Mouse (Mus musculus) gastrocnemius, postnatal 10 days (tissue): ENCODE measurements around the gene Rnf180. TPM values are rescaled to one million over a fixed set of nuclear protein-coding genes. Genes with fewer than 3 reads are reported as not detected.

Experiments
- DNase-seq: peaks from one replicate; pipeline ENCODE4 v3.0.0; 2021; ENCODE audit warnings: mixed read lengths
- total RNA-seq, 2 experiments: library from RNA; stranded (reverse); gene quantifications; 2 replicates each; pipeline ENCODE4 v1.2.3; 2021

Gene Rnf180
- total RNA-seq, 2 experiments from 2014 or later: 0.63 to 1.1 TPM

DNA sequence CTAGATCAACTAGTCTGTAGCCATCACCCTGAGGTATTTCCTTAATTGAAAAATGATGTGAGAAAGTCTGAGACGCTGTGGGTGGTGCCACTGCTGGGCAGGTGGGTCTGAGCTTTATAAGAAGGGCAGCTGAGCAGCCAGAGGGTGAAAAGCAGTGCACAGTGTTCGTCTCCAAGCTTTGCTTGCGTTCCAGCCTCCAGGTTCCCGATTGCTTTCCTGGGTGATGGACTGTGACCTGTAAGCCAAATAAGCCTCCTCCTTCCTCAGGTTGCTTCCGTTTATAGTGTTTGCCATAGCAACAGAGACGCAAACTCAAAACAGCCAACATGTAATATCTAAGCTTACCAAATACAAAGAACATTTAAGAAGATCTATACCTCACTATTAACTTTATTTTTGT, 162.2 kb downstream of the Rnf180 start:
- no peak for DNase-seq

DNA sequence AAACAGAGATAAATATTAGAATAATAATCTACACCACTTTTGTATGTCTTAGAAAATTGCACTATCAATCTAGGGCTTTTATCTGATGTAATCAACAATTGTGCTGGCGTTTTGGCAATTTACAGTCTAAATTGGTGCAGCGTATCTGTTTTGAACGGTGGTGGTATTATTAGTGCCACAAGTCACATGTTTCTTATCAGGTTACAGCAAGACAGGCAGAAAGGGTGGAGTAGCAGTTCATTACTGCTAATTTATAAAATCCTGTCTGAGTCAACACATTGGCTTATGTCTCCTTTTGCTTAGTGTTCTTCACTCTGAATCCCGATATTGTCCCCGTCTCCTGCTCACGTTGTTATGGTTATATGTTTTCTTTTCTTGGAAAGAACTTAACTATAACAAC, 164.5 kb downstream of the Rnf180 start:
- no peak for DNase-seq

DNA sequence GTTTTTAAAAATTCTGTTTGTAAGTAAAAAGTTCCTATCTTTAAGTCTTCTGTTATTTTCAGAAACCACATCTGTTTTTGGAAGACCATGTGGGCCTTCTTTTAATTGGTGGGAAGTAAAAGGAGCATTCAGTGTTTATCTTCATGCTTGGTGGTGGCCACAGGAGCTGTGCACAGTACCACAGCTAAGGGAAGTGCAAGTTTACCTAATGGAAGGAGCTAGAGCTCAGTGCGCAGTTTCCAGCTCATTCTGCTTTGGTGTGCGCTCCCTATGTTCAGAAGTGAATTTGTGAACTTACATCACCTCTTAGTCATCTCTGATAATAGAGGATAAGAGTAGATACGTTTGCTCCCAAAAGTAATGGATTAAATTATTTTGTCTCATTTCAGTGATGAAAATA, 172.5 kb downstream of the Rnf180 start:
- no peak for DNase-seq

DNA sequence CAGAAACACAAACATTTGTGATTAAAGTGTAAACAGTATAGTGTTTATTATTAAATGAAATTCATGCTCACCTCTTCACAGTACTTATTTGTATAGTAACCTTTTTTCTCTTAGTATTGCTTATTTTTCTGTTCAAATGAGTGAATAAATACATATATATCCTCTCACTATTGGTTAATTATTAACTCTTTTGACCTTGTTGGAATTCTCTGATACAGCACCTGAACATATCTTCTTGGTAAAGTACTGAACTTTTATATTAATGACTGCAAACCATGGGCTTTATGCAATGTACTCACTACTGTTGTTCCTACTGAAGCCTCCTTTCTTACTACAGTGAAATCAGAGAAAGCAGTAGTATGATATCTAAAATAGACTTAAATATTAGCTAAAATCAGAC, 173.0 kb downstream of the Rnf180 start:
- DNase-seq: no peak

DNA sequence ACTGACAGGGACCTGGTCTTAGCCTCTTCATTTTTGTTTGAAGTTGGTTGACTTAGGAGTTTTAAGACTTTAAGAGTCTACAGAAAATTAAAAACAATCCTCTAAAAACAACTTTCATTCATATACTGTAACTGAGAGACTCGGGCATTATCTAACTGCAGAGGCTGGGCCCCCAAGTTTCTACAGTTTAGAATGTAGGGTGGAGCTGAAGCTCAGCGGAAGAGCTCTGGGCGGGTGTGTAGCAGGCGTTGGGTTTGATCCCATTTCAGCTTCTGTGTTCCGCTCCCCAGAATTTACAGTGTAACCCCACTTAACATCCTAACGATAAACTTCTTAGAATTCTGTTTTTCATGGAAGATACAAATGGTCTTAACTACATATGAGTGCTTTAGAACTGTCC, 183.0 kb downstream of the Rnf180 start:
- DNase-seq: no peak

DNA sequence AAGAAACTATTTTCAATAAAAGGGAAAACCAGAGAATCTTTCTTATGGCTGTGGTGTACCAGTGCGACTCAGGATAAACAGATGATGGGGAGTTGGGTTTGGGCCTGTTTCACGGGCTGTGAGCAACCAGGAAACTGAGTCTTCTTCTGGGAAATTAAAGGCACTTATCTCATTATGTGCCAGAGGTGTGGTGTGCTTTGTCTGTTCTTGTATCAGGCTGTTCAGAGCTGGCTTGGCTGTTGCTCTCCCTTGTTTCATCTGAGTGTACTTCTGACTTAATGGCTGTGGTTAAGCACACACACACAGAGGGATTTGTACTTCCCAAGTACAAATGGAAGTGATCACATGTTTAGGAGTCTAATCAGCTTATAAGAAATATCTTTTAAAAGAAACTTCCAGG, 190.2 kb downstream of the Rnf180 start:
- DNase-seq: no peak

DNA sequence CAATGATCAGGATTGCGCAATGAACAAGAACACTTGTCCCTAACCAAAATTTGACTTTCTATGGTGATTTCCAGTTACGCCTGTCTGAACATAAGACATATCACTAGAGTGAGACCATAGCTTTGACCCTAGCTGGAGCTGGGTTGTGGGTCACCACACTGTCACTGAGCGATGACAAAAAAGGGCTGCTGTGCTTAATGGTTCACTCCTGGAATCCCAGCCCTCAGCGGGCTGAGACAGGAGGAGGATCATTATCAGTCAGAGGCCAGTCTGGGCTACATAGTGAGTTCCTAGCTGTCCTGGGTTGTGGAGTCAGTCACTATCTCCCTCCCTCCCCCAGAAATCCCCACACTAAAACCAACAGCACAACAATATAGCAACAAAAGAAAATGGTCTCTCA, 193.9 kb downstream of the Rnf180 start:
- no peak for DNase-seq

DNA sequence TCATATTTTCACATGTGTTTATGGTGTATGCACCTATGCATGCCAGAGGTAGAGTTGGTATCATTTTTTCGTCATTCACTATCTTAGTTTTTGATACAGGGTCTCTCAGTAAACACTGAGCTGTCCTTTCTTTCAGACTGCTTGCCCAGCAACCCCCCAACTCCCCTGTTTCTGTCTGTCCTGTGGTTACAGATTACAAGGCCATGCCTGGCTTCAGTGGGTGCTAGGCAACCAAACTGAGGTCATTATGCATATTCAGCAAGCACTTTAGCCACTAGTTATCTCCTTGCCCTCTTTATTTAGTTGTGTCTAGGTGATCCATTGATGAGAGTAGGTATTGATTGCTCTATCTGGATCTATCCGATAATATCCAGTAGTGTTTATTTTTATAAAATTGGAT, 198.3 kb downstream of the Rnf180 start:
- no peak for DNase-seq

DNA sequence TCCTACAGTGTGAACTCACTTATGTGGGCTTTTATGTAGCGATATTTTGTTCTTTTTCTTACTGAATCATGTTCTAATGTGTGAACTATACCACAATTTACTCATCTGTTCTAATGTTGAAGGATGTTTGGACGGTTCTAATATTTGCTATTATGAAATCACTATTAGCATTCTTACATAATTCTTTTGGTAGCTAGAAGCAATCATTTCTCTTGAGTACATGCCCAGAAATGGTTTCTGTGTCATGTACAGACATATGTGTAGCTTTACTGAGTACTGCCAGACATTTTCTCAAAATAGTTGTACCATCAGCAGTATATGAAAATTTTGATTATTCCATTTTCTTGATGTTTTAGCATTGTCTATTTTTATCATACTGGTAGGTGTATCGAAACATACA, 205.3 kb downstream of the Rnf180 start:
- DNase-seq: no peak

DNA sequence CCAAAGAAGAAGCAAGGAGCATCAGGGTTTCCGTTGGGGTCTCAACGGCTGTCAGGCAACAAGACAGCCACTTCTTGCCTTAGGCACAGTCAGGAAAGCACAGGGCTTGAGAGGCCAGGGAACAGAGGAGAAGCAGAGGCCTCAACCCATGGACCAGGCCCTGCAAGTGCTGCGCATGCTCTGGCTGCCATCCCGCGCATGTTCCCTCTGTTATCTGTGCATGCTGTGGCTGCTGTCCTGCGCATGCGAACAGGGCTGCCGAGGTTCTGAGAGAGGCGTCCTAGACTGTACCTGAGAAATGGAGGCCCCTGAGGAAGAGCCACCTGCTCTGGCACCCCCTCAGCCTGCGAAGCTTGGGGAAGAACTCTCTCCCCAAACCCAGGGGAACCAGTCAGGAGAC, 212.8 kb downstream of the Rnf180 start, which contains the start of gene 4933425L06Rik:
TSS of gene 4933425L06Rik (plus strand) at position 261 of the 400 bp plus-strand sequence.
- no peak for DNase-seq

Other genes starting within 250 kb of the Rnf180 start
- 1 to 10 TPM; 1.5 to 1.6 TPM for gene Rgs7bp, start 239.9 kb downstream of the Rnf180 start, total RNA-seq
- not detected for gene 4933425L06Rik, start 212.7 kb downstream of the Rnf180 start, total RNA-seq
- gene Htr1a, start 148.8 kb upstream of the Rnf180 start, total RNA-seq: not detected